Mouse (Mus musculus): Measurements from ENCODE around the gene Eif2b3. TPM values are rescaled to one million over a fixed set of nuclear protein-coding genes. Genes with fewer than 3 reads are reported as not detected.

The Eif2b3 gene
- polyA plus RNA-seq, 1 experiment from 2014 or later: 49.6 TPM

DNA sequence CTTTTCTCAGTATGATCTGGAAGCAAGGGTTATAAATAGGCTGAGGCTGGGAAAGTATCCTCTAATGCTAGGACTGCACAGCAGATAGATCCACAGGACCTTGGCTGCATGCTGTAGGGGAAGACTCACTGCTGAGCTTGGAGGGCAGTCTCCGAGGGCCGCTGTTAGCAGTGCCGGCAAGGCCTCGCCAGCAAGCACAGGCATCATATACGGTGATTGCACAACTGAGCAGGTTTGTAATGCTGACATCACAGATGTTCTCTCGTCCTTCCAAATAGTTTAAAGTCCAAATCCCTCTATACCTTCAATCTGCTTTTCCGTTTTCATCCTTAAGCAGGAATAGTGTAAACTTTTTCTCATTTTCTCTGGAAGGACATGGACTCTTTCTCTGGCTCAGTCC lies 48.8 kb downstream of the Eif2b3 start:
- Histone ChIP-seq H3K27ac (no peak overlapping the region), H3K36me3 (peaks cover 89% of the 10 kb centered on the region), H3K4me3 (replicated peaks) (no peak overlapping the region), H3K27me3 (no peaks in the 10 kb centered on the region), H3K9ac (no peak overlapping the region), H3K9me3 (replicated peaks) (no peaks in the 10 kb centered on the region), H3K4me2 (no peak overlapping the region), H3K4me1 (no peaks in the 10 kb centered on the region)
- 93% methylated on average over 7 of the region's 7 CpGs for WGBS
- ATAC-seq (replicated peaks; ENCODE audit: low FRiP score): no peak

DNA sequence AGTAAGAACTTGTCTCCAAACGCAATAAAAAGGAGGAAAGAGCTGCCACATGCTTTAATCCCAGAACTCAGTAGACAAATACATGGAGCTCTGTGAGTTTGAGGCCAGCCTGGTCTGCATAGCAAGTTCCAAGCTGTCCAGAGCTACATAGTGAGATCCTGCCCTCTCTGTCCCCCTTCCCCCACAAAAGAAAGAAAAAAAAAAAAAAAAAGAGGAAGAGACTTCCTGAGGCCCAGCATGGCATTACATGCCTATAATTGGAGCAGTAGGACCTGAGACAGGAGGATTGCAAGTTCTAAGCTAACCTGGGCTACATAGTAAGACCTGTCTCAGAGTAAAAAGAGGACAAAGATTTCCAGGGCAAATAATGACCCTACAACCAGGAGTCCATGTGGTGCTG lies 50.4 kb downstream of the Eif2b3 start:
- no peak overlapping the region for H3K4me3 ChIP-seq (replicated peaks)
- H3K9me3 ChIP-seq (replicated peaks): no peaks in the 10 kb centered on the region
- no peak overlapping the region for H3K9ac ChIP-seq
- H3K4me2 ChIP-seq: no peak overlapping the region
- WGBS: 90% methylated on average over 1 of the region's 1 CpGs
- H3K4me1 ChIP-seq: no peaks in the 10 kb centered on the region
- H3K27ac ChIP-seq: no peak overlapping the region
- no peak for ATAC-seq (replicated peaks; ENCODE audit: low FRiP score)
- no peaks in the 10 kb centered on the region for H3K27me3 ChIP-seq
- H3K36me3 ChIP-seq: peaks cover 86% of the 10 kb centered on the region

- H3K4me1 ChIP-seq: no peaks in the 10 kb centered on the region
- H3K4me3 ChIP-seq (replicated peaks): no peak overlapping the region
- 83% methylated on average over 4 of the region's 4 CpGs for WGBS
- no peak for ATAC-seq (replicated peaks; ENCODE audit: low FRiP score)
- H3K9me3 ChIP-seq (replicated peaks): no peaks in the 10 kb centered on the region
- no peak overlapping the region for H3K4me2 ChIP-seq
- no peaks in the 10 kb centered on the region for H3K27me3 ChIP-seq
- H3K9ac ChIP-seq: no peak overlapping the region
- H3K36me3 ChIP-seq: peaks cover 78% of the 10 kb centered on the region
- H3K27ac ChIP-seq: no peak overlapping the region
Observed at GRCm38 (mm10) chr4:117070624-117071023, 51.4 kb downstream of the Eif2b3 start.

DNA sequence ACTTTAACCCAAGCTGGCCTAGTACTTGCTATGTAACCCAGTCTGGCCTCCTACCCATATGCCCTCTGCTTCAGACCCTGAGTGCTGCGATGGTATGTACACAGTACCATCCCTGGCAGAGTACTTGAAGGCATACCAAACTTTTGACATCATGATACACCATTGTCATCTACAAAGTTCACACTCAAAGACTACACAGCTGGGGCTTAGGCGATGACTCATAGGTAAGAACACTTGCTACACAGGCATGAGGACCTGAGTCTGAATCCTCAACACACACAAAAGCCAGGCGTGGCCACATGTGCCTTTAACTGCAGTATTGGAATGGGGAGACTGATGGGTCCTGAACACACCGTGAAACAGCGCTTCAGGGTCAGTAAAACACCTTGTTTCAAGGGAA lies 52.0 kb downstream of the Eif2b3 start:
- no peak overlapping the region for H3K4me3 ChIP-seq (replicated peaks)
- H3K27me3 ChIP-seq: no peaks in the 10 kb centered on the region
- no peak overlapping the region for H3K4me2 ChIP-seq
- no peak overlapping the region for H3K9ac ChIP-seq
- H3K36me3 ChIP-seq: peaks cover 77% of the 10 kb centered on the region
- H3K9me3 ChIP-seq (replicated peaks): no peaks in the 10 kb centered on the region
- no peak for ATAC-seq (replicated peaks; ENCODE audit: low FRiP score)
- 93% methylated on average over 5 of the region's 5 CpGs for WGBS
- no peak overlapping the region for H3K27ac ChIP-seq
- no peaks in the 10 kb centered on the region for H3K4me1 ChIP-seq

DNA sequence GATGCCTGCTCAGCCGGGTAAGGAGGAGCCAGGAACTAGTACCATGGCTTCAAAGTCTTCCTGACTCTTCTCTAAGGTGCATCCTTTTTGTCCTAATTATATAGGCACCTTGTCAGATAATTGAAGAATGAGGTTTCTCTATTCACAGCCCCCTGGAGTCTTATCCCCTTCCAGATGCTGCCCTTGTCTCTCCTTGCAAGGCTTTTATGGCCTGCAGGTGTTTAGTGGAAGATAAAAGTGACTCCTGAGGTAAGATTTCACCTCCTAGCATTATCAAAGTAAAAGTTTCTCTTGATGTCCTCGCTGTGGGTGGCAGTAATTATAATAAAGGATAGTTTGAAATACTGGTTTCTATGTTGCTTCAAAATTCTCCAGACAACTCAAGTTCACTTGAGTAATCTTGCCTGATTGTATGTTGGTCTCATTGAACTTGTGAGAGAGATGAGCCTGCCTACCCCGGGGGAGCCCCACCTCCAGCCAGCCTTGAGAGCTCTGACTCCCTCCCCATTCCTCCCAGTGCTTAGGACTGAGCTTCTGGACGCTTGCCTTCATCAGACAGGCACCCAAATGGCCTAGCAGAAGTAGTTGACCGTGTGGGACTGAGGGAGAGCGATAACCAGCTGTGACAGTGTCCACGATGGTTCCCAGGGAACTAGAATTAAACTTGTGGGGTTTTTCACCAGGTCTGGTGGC lies 68.9 kb downstream of the Eif2b3 start:
- no peak overlapping the region for H3K9ac ChIP-seq
- H3K27me3 ChIP-seq: no peaks in the 10 kb centered on the region
- no peak overlapping the region for H3K27ac ChIP-seq

GRCm38 (mm10) chr4:117090586-117090985 lies 71.4 kb downstream of the Eif2b3 start:
- Histone ChIP-seq H3K9ac (no peak overlapping the region), H3K27ac (no peak overlapping the region), H3K36me3 (peaks cover 17% of the 10 kb centered on the region), H3K4me3 (replicated peaks) (no peak overlapping the region), H3K4me2 (no peak overlapping the region), H3K4me1 (peaks cover 28% of the 10 kb centered on the region), H3K27me3 (no peaks in the 10 kb centered on the region), H3K9me3 (replicated peaks) (no peaks in the 10 kb centered on the region)
- no peak for ATAC-seq (replicated peaks; ENCODE audit: low FRiP score)
- WGBS: 64% methylated on average over 7 of the region's 7 CpGs

More for the DNA sequence above, 68.9 kb downstream of the Eif2b3 start:
- Histone ChIP-seq H3K36me3 (peaks cover 29% of the 10 kb centered on the region), H3K9me3 (replicated peaks) (no peaks in the 10 kb centered on the region), H3K4me2 (no peak overlapping the region), H3K4me3 (replicated peaks) (no peak overlapping the region), H3K4me1 (peaks cover 15% of the 10 kb centered on the region)
- 66% methylated on average over 7 of the region's 7 CpGs for WGBS
- ATAC-seq (replicated peaks; ENCODE audit: low FRiP score): no peak

GRCm38 (mm10) chr4:117094626-117095361 lies 75.6 kb downstream of the Eif2b3 start:
- H3K4me2 ChIP-seq: peak overlapping the region; percentile 94; the same call in 1 of the 2 replicates
- no peak overlapping the region for H3K9ac ChIP-seq
- no peak overlapping the region for H3K4me3 ChIP-seq (replicated peaks)
- H3K4me1 ChIP-seq: peaks cover 51% of the 10 kb centered on the region
- 59% methylated on average over 3 of the region's 3 CpGs for WGBS
- ATAC-seq (replicated peaks; ENCODE audit: low FRiP score): no peak
- no peaks in the 10 kb centered on the region for H3K27me3 ChIP-seq
- H3K36me3 ChIP-seq: no peaks in the 10 kb centered on the region
- peak overlapping the region; percentile 86; the same call in 1 of the 2 replicates for H3K27ac ChIP-seq
- no peaks in the 10 kb centered on the region for H3K9me3 ChIP-seq (replicated peaks)

GRCm38 (mm10) chr4:117095551-117096452 lies 76.6 kb downstream of the Eif2b3 start, which contains the start of gene Ptch2:
Gene Ptch2, plus strand, starts transcription at chr4:117096075.
- Histone ChIP-seq H3K36me3 (peaks cover 4% of the 10 kb centered on the region; the same call in 1 of the 2 replicates), H3K9ac (peak within 1 kb of the TSS; percentile 64), H3K27ac (peak within 1 kb of the TSS; percentile 86), H3K27me3 (no peaks in the 10 kb centered on the region), H3K4me1 (peaks cover 43% of the 10 kb centered on the region), H3K4me3 (replicated peaks) (peak within 1 kb of the TSS; percentile 69), H3K9me3 (replicated peaks) (no peaks in the 10 kb centered on the region), H3K4me2 (peak within 1 kb of the TSS; percentile 94)
- ATAC-seq (replicated peaks; ENCODE audit: low FRiP score): peak; percentile 86
- WGBS: under 1% methylated on average over 50 of the region's 50 CpGs

DNA sequence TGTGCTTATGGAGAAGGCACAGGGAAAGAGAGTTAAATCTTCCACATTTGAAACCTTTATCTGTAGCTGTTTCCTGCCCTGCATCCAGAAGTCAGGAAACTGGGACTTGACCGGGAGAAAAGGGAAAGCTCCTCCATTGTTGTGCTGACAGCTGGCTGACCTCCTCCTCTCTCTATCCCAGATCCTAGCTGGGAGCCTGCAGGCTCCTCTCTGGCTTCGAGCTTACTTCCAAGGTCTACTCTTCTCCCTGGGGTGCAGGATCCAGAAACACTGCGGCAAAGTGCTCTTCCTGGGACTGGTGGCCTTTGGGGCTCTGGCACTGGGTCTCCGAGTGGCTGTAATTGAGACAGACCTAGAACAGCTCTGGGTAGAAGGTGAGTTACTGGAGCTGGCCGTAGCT lies 77.5 kb downstream of the Eif2b3 start:
- Histone ChIP-seq H3K27ac (peak overlapping the region; percentile 86), H3K9ac (peak overlapping the region; percentile 64), H3K4me1 (peaks cover 43% of the 10 kb centered on the region), H3K27me3 (no peaks in the 10 kb centered on the region), H3K36me3 (peaks cover 4% of the 10 kb centered on the region; the same call in 1 of the 2 replicates), H3K4me2 (peak overlapping the region; percentile 94), H3K9me3 (replicated peaks) (no peaks in the 10 kb centered on the region), H3K4me3 (replicated peaks) (peak overlapping the region; percentile 69)
- 8% methylated on average over 5 of the region's 5 CpGs for WGBS
- ATAC-seq (replicated peaks; ENCODE audit: low FRiP score): no peak

GRCm38 (mm10) chr4:117097969-117098763 lies 79.0 kb downstream of the Eif2b3 start:
- Histone ChIP-seq H3K27ac (peak overlapping the region; percentile 66), H3K9ac (no peak overlapping the region), H3K27me3 (no peaks in the 10 kb centered on the region), H3K4me3 (replicated peaks) (peak overlapping the region; percentile 10; the same call in 1 of the 2 replicates), H3K4me2 (peak overlapping the region; percentile 94), H3K36me3 (peaks cover 7% of the 10 kb centered on the region; the same call in 1 of the 2 replicates), H3K9me3 (replicated peaks) (no peaks in the 10 kb centered on the region), H3K4me1 (peaks cover 43% of the 10 kb centered on the region)
- peak; percentile 46 for ATAC-seq (replicated peaks; ENCODE audit: low FRiP score)
- 56% methylated on average over 8 of the region's 8 CpGs for WGBS

DNA sequence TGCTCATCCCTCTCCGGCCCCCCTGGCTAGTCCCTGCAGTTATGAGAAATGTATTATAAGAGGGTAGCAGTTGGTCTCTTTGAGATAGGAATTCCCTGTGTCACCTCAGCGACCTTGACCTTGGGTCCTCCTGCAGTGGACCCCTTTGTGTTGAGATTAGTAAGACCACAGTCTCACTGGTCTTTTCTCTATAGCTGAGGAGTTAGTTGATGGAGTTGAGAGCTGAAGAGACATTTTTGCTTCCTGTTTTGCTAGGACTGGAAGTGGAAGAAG lies 79.5 kb downstream of the Eif2b3 start:
- Histone ChIP-seq H3K27me3 (no peaks in the 10 kb centered on the region), H3K27ac (peak overlapping the region; percentile 66), H3K36me3 (peaks cover 7% of the 10 kb centered on the region; the same call in 1 of the 2 replicates), H3K4me3 (replicated peaks) (no peak overlapping the region), H3K9ac (no peak overlapping the region), H3K9me3 (replicated peaks) (no peaks in the 10 kb centered on the region), H3K4me1 (peaks cover 43% of the 10 kb centered on the region), H3K4me2 (peak overlapping the region; percentile 94; the same call in 1 of the 2 replicates)
- no peak for ATAC-seq (replicated peaks; ENCODE audit: low FRiP score)
- WGBS: 79% methylated on average over 2 of the region's 2 CpGs

Data from kidney, embryonic 15.5 days (tissue).